Mouse (Mus musculus): ENCODE results near the gene Kiss1r. TPM values are rescaled to one million over a fixed set of nuclear protein-coding genes. Genes with fewer than 3 reads are reported as not detected.
"Not testable (repeated sequence)": the region's sequence is repeated elsewhere in the genome, so short reads cannot be mapped to it uniquely, and the experiment has no call there.

Kiss1r gene
- polyA plus RNA-seq, 1 experiment from 2014 or later: 0.37 TPM

- peak; percentile 85 for DNase-seq (ENCODE audit: low spot score)
- H3K27ac ChIP-seq (replicated peaks): peak overlapping the region; percentile 67
Measured at GRCm38 (mm10) chr10:79958140-79958816, 41.5 kb downstream of the Kiss1r start.

GRCm38 (mm10) chr10:79959412-79959811, 42.6 kb downstream of the Kiss1r start:
- Histone ChIP-seq H3K4me3 (peak overlapping the region; percentile 99), H3K4me1 (peaks cover 55% of the 10 kb centered on the region), H3K36me3 (replicated peaks) (peaks cover 34% of the 10 kb centered on the region)
- WGBS: 36% methylated on average over 10 of the region's 10 CpGs
- H3K9me3 ChIP-seq; DNase-seq (ENCODE audit: low spot score); H3K27ac ChIP-seq (replicated peaks); H3K27me3 ChIP-seq (replicated peaks; ENCODE audit: low read depth, poor library complexity, severe bottlenecking): not testable (repeated sequence)

More at GRCm38 (mm10) chr10:79958140-79958816, 41.5 kb downstream of the Kiss1r start:
- WGBS: 12% methylated on average over 21 of the region's 21 CpGs
- Histone ChIP-seq H3K9me3 (no peaks in the 10 kb centered on the region), H3K27me3 (replicated peaks; ENCODE audit: low read depth, poor library complexity, severe bottlenecking) (no peaks in the 10 kb centered on the region), H3K36me3 (replicated peaks) (peaks cover 32% of the 10 kb centered on the region), H3K4me3 (peak overlapping the region; percentile 40; the same call in 1 of the 2 replicates), H3K4me1 (peaks cover 55% of the 10 kb centered on the region)

- H3K27ac ChIP-seq (replicated peaks): peak within 1 kb of the TSS; percentile 89
- WGBS: under 1% methylated on average over 61 of the region's 61 CpGs
- peaks cover 41% of the 10 kb centered on the region for H3K36me3 ChIP-seq (replicated peaks)
- H3K27me3 ChIP-seq (replicated peaks; ENCODE audit: low read depth, poor library complexity, severe bottlenecking): no peaks in the 10 kb centered on the region
- peaks cover 53% of the 10 kb centered on the region for H3K4me1 ChIP-seq
- peak within 1 kb of the TSS; percentile 99 for H3K4me3 ChIP-seq
- no peaks in the 10 kb centered on the region for H3K9me3 ChIP-seq
- DNase-seq (ENCODE audit: low spot score): peak; percentile 100
Measured at GRCm38 (mm10) chr10:79959847-79960601, 43.3 kb downstream of the Kiss1r start, which contains the start of gene Wdr18. Gene Wdr18, plus strand, starts transcription at chr10:79960152.

GRCm38 (mm10) chr10:79960671-79961294, 44.0 kb downstream of the Kiss1r start:
- Histone ChIP-seq H3K4me1 (peaks cover 45% of the 10 kb centered on the region), H3K9me3 (no peaks in the 10 kb centered on the region), H3K4me3 (peak overlapping the region; percentile 99), H3K27ac (replicated peaks) (peak overlapping the region; percentile 89), H3K27me3 (replicated peaks; ENCODE audit: low read depth, poor library complexity, severe bottlenecking) (no peaks in the 10 kb centered on the region), H3K36me3 (replicated peaks) (peaks cover 48% of the 10 kb centered on the region)
- 17% methylated on average over 10 of the region's 10 CpGs for WGBS
- DNase-seq (ENCODE audit: low spot score): no peak

- no peak for DNase-seq (ENCODE audit: low spot score)
- no peak overlapping the region for H3K4me3 ChIP-seq
- peaks cover 15% of the 10 kb centered on the region for H3K27me3 ChIP-seq (replicated peaks; ENCODE audit: low read depth, poor library complexity, severe bottlenecking)
- peaks cover 79% of the 10 kb centered on the region for H3K36me3 ChIP-seq (replicated peaks)
- H3K27ac ChIP-seq (replicated peaks): no peak overlapping the region
- 93% methylated on average over 7 of the region's 7 CpGs for WGBS
- peaks cover 19% of the 10 kb centered on the region for H3K4me1 ChIP-seq
- no peaks in the 10 kb centered on the region for H3K9me3 ChIP-seq
Measured at GRCm38 (mm10) chr10:79964727-79965126, 48.0 kb downstream of the Kiss1r start.

- peaks cover 21% of the 10 kb centered on the region for H3K27me3 ChIP-seq (replicated peaks; ENCODE audit: low read depth, poor library complexity, severe bottlenecking)
- H3K36me3 ChIP-seq (replicated peaks): peaks cover 79% of the 10 kb centered on the region
- H3K4me1 ChIP-seq: peaks cover 16% of the 10 kb centered on the region
- H3K9me3 ChIP-seq: no peaks in the 10 kb centered on the region
- no peak for DNase-seq (ENCODE audit: low spot score)
- WGBS: 93% methylated on average over 5 of the region's 5 CpGs
- H3K27ac ChIP-seq (replicated peaks): no peak overlapping the region
- no peak overlapping the region for H3K4me3 ChIP-seq
Measured at GRCm38 (mm10) chr10:79965325-79965724, 48.6 kb downstream of the Kiss1r start.

- 91% methylated on average over 5 of the region's 5 CpGs for WGBS
- Histone ChIP-seq H3K9me3 (no peaks in the 10 kb centered on the region), H3K27ac (replicated peaks) (no peak overlapping the region), H3K4me1 (peaks cover 15% of the 10 kb centered on the region), H3K4me3 (no peak overlapping the region), H3K36me3 (replicated peaks) (peaks cover 69% of the 10 kb centered on the region), H3K27me3 (replicated peaks; ENCODE audit: low read depth, poor library complexity, severe bottlenecking) (peaks cover 38% of the 10 kb centered on the region)
- no peak for DNase-seq (ENCODE audit: low spot score)
Measured at GRCm38 (mm10) chr10:79966886-79967400, 50.2 kb downstream of the Kiss1r start.

GRCm38 (mm10) chr10:79968181-79968580, 51.4 kb downstream of the Kiss1r start:
- no peak overlapping the region for H3K4me3 ChIP-seq
- peaks cover 50% of the 10 kb centered on the region for H3K27me3 ChIP-seq (replicated peaks; ENCODE audit: low read depth, poor library complexity, severe bottlenecking)
- H3K9me3 ChIP-seq: no peaks in the 10 kb centered on the region
- no peak overlapping the region for H3K27ac ChIP-seq (replicated peaks)
- 94% methylated on average over 1 of the region's 1 CpGs for WGBS
- no peak for DNase-seq (ENCODE audit: low spot score)
- H3K36me3 ChIP-seq (replicated peaks): peaks cover 57% of the 10 kb centered on the region
- peaks cover 15% of the 10 kb centered on the region for H3K4me1 ChIP-seq

GRCm38 (mm10) chr10:79969124-79969568, 52.4 kb downstream of the Kiss1r start:
- H3K27ac ChIP-seq (replicated peaks): no peak overlapping the region
- H3K4me1 ChIP-seq: peaks cover 15% of the 10 kb centered on the region
- H3K27me3 ChIP-seq (replicated peaks; ENCODE audit: low read depth, poor library complexity, severe bottlenecking): peaks cover 57% of the 10 kb centered on the region
- no peak overlapping the region for H3K4me3 ChIP-seq
- WGBS: 13% methylated on average over 3 of the region's 3 CpGs
- no peak for DNase-seq (ENCODE audit: low spot score)
- peaks cover 54% of the 10 kb centered on the region for H3K36me3 ChIP-seq (replicated peaks)
- H3K9me3 ChIP-seq: no peaks in the 10 kb centered on the region

GRCm38 (mm10) chr10:79970415-79971182, 53.8 kb downstream of the Kiss1r start, which contains the start of gene Grin3b:
Gene Grin3b, plus strand, starts transcription at chr10:79970715.
- 7% methylated on average over 47 of the region's 47 CpGs for WGBS
- Histone ChIP-seq H3K27me3 (replicated peaks; ENCODE audit: low read depth, poor library complexity, severe bottlenecking) (peaks cover 57% of the 10 kb centered on the region), H3K9me3 (no peaks in the 10 kb centered on the region), H3K4me1 (peaks cover 15% of the 10 kb centered on the region), H3K27ac (replicated peaks) (peak within 1 kb of the TSS; percentile 79), H3K4me3 (peak within 1 kb of the TSS; percentile 65), H3K36me3 (replicated peaks) (peaks cover 54% of the 10 kb centered on the region)
- DNase-seq (ENCODE audit: low spot score): peak; percentile 58

GRCm38 (mm10) chr10:79971183-79971497, 54.4 kb downstream of the Kiss1r start:
- Histone ChIP-seq H3K9me3 (no peaks in the 10 kb centered on the region), H3K27ac (replicated peaks) (peak overlapping the region; percentile 79), H3K4me3 (peak overlapping the region; percentile 65), H3K27me3 (replicated peaks; ENCODE audit: low read depth, poor library complexity, severe bottlenecking) (peaks cover 57% of the 10 kb centered on the region), H3K4me1 (peaks cover 15% of the 10 kb centered on the region), H3K36me3 (replicated peaks) (peaks cover 54% of the 10 kb centered on the region)
- DNase-seq (ENCODE audit: low spot score): peak; percentile 74
- WGBS: 5% methylated on average over 21 of the region's 21 CpGs

Measured in embryonic facial prominence, embryonic 10.5 days (tissue).